Mouse (Mus musculus) cerebellum, adult 2 months (tissue): ENCODE results near the gene Limch1. TPM values are rescaled to one million over a fixed set of nuclear protein-coding genes. Genes with fewer than 3 reads are reported as not detected.

Experiments used
- DNase-seq, 2 experiments: peaks; one replicate each; pipeline ENCODE4 v3.0.0; 2021
- H3K27ac ChIP-seq: fragments of 200-500 bp; 2 replicates; pipeline ENCODE4 v1.5.1; 2012; ENCODE audit warnings: low read length, control low read depth, inconsistent platforms; ENCODE audit not compliant: insufficient read depth
- H3K27me3 ChIP-seq: fragments of 200-500 bp; 2 replicates; pipeline ENCODE4 v1.6.1; 2012; ENCODE audit warnings: inconsistent platforms, mild to moderate bottlenecking, low read length, moderate library complexity; ENCODE audit not compliant: control insufficient read depth, insufficient read depth
- H3K4me1 ChIP-seq: fragments of 200-500 bp; 2 replicates; pipeline ENCODE4 v1.6.1; 2011; ENCODE audit warnings: low read length; ENCODE audit not compliant: control insufficient read depth, insufficient read depth
- H3K4me3 ChIP-seq: fragments of 200-500 bp; replicated peaks from 2 replicates; pipeline ENCODE3; 2011; ENCODE audit warnings: mild to moderate bottlenecking, low read depth, low read length, control low read depth; ENCODE audit not compliant: insufficient read depth
- CTCF ChIP-seq: fragments of 200-500 bp; IDR thresholded peaks from 2 replicates; pipeline ENCODE4 v1.5.1; 2011; ENCODE audit warnings: low read depth, mild to moderate bottlenecking, control low read depth, low read length, moderate library complexity, borderline replicate concordance; ENCODE audit not compliant: insufficient read depth
- POLR2A ChIP-seq: fragments of 200-500 bp; IDR thresholded peaks from 2 replicates; pipeline ENCODE4 v1.6.1; 2011; ENCODE audit warnings: low read length, control low read depth, borderline replicate concordance; ENCODE audit not compliant: insufficient read depth
- WGBS: fragments of 180-500 bp; shearing (Covaris S2); methylation state at CpG from one replicate; pipeline ENCODE4 v1.1.7; 2018; 5-methylcytosine and 5-hydroxymethylcytosine counted together
- polyA plus RNA-seq: library from polyadenylated mRNA; depleted of rRNA; stranded (reverse); fragments of >200 nt; gene quantifications from 2 replicates; pipeline ENCODE4 v1.2.3, GENCODE M21; 2012

The Limch1 gene
- polyA plus RNA-seq, 1 experiment = 68.1 TPM

GRCm38 (mm10) chr5:66953971-66954644 is 208.5 kb downstream of the Limch1 start:
- Histone ChIP-seq H3K27me3 (no peaks in the 10 kb centered on the region), H3K4me1 (no peaks in the 10 kb centered on the region; the same call in 1 of the 2 replicates), H3K4me3 (no peak overlapping the region), H3K27ac (no peak overlapping the region)
- WGBS = 31% methylated on average over 7 of the region's 7 CpGs
- DNase-seq = peak in 1 of 2 experiments; percentile 71
- TF ChIP-seq POLR2A (no peak), CTCF (no peak)

GRCm38 (mm10) chr5:66955245-66955644 is 209.6 kb downstream of the Limch1 start:
- Histone ChIP-seq H3K27me3 (no peaks in the 10 kb centered on the region), H3K4me1 (no peaks in the 10 kb centered on the region; the same call in 1 of the 2 replicates), H3K27ac (no peak overlapping the region), H3K4me3 (no peak overlapping the region)
- no peak for TF ChIP-seq POLR2A
- no peak for TF ChIP-seq CTCF
- no peak for DNase-seq
- WGBS = 96% methylated on average over 5 of the region's 5 CpGs

- no peak overlapping the region for H3K4me3 ChIP-seq
- no peak for TF ChIP-seq POLR2A
- TF ChIP-seq CTCF = no peak
- H3K27ac ChIP-seq = no peak overlapping the region
- no peaks in the 10 kb centered on the region; the same call in 1 of the 2 replicates for H3K4me1 ChIP-seq
- 93% methylated on average over 10 of the region's 10 CpGs for WGBS
- no peaks in the 10 kb centered on the region for H3K27me3 ChIP-seq
- no peak for DNase-seq
Observed at GRCm38 (mm10) chr5:66957656-66958055, 212.0 kb downstream of the Limch1 start.

- Histone ChIP-seq H3K4me1 (no peaks in the 10 kb centered on the region; the same call in 1 of the 2 replicates), H3K27me3 (no peaks in the 10 kb centered on the region), H3K4me3 (no peak overlapping the region), H3K27ac (no peak overlapping the region)
- WGBS = 69% methylated on average over 8 of the region's 8 CpGs
- TF ChIP-seq POLR2A (no peak), CTCF (no peak)
- DNase-seq = no peak
Observed at GRCm38 (mm10) chr5:66958118-66958517, 212.5 kb downstream of the Limch1 start.

GRCm38 (mm10) chr5:66959968-66960367 is 214.3 kb downstream of the Limch1 start:
- no peak overlapping the region for H3K27ac ChIP-seq
- no peaks in the 10 kb centered on the region; the same call in 1 of the 2 replicates for H3K4me1 ChIP-seq
- WGBS = 36% methylated on average over 8 of the region's 8 CpGs
- no peaks in the 10 kb centered on the region for H3K27me3 ChIP-seq
- DNase-seq = peak in 1 of 2 experiments; percentile 37
- TF ChIP-seq POLR2A (no peak), CTCF (no peak)
- no peak overlapping the region for H3K4me3 ChIP-seq

- TF ChIP-seq CTCF (no peak), POLR2A (no peak)
- WGBS = 32% methylated on average over 6 of the region's 6 CpGs
- peaks cover 7% of the 10 kb centered on the region for H3K4me1 ChIP-seq
- no peak for DNase-seq
- no peak overlapping the region for H3K4me3 ChIP-seq
- H3K27me3 ChIP-seq = no peaks in the 10 kb centered on the region
- H3K27ac ChIP-seq = no peak overlapping the region
Observed at GRCm38 (mm10) chr5:66965442-66965841, 219.8 kb downstream of the Limch1 start.

DNA sequence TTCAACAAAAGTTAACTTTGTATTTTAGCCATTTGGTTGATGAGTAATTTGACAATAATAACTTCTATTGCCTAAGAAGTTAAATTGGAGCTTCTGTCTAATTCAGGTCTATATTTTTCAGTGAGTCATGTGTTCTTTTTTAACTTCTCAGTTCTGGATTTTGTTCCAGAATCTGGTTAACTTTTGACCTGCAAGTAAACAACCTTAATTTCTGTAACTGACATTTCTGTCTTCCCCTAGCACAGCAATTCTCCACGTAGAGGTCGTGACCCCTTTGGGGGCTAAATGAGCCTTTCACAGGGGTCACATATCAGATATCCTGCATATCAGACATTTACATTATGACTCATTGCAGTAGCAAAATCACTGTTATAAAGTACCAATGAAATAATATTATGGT is 221.5 kb downstream of the Limch1 start:
- TF ChIP-seq CTCF (no peak), POLR2A (no peak)
- no peaks in the 10 kb centered on the region for H3K27me3 ChIP-seq
- H3K4me1 ChIP-seq = peaks cover 7% of the 10 kb centered on the region
- no peak overlapping the region for H3K4me3 ChIP-seq
- no peak for DNase-seq
- no peak overlapping the region for H3K27ac ChIP-seq
- WGBS = 78% methylated on average over 2 of the region's 2 CpGs

DNA sequence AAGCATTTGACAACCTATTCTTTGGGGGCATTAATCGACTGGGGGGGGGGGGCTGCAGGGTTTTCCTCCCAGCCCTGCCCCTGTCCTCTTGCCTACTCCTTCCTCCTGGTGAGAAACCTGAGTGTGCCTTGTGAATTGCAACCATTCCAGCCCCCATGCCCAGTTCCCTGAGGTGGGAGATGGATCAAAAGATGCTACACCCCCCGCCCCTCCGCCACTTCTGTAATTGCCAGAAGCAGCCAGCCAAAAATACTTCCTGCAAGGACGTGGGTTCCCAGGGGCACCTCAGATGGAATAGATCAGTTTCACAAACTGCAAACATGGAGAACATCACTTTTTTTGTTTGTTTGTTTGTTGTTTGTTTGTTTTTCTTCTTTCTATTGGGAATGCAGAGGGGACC is 222.0 kb downstream of the Limch1 start:
- no peak for TF ChIP-seq CTCF
- TF ChIP-seq POLR2A = no peak
- DNase-seq = no peak
- H3K4me1 ChIP-seq = peaks cover 7% of the 10 kb centered on the region
- H3K27me3 ChIP-seq = no peaks in the 10 kb centered on the region
- WGBS = 57% methylated on average over 4 of the region's 4 CpGs
- H3K27ac ChIP-seq = no peak overlapping the region
- H3K4me3 ChIP-seq = no peak overlapping the region
